Mouse (Mus musculus) T-helper 17 cell (primary cell): ENCODE results near the gene Igf1r.

Source experiments
- in situ Hi-C, 2 experiments: fragments of 300-600 bp; cut with MboI, MseI; formaldehyde crosslinking; loops; 1 replicate in 1 of 2; 2 replicates in 1 of 2; pipeline ENCODE4 v1.15.1; 2025; ENCODE audit warnings: high pct_unique_total_duplicates in 2 of 2

Gene Igf1r

GRCm38 (mm10) chr7:67955276-67955675 lies 2.6 kb downstream of the Igf1r start:
- in situ Hi-C loops = no loop called here

- in situ Hi-C loops = no loop called here
Observed at GRCm38 (mm10) chr7:67957376-67957775, 4.7 kb downstream of the Igf1r start.

GRCm38 (mm10) chr7:67958045-67958444 lies 5.4 kb downstream of the Igf1r start:
- in situ Hi-C loops = no loop called here

GRCm38 (mm10) chr7:67960701-67961100 lies 8.1 kb downstream of the Igf1r start:
- in situ Hi-C loops = loop anchor here in 1 of 2 experiments (10.0 kb wide), 1 partner anchor 286 kb away; no protein-coding TSS in a partner anchor

- in situ Hi-C loops = loop anchor here in 1 of 2 experiments (10.0 kb wide), 1 partner anchor 287 kb away; no protein-coding TSS in a partner anchor
Observed at GRCm38 (mm10) chr7:67961567-67962267, 9.1 kb downstream of the Igf1r start.

GRCm38 (mm10) chr7:67963691-67964090 lies 11.1 kb downstream of the Igf1r start:
- in situ Hi-C loops = loop anchor here in 1 of 2 experiments (10.0 kb wide), 1 partner anchor 289 kb away; no protein-coding TSS in a partner anchor

GRCm38 (mm10) chr7:67968394-67968793 lies 15.8 kb downstream of the Igf1r start:
- in situ Hi-C loops = loop anchor here in 1 of 2 experiments (5.0 to 10.0 kb wide), 2 partner anchors 164 to 294 kb away; no protein-coding TSS in a partner anchor

GRCm38 (mm10) chr7:67969076-67969475 lies 16.4 kb downstream of the Igf1r start:
- in situ Hi-C loops = loop anchor here in 1 of 2 experiments (5.0 to 10.0 kb wide), 2 partner anchors 163 to 294 kb away; no protein-coding TSS in a partner anchor

- in situ Hi-C loops = no loop called here
Observed at GRCm38 (mm10) chr7:67973180-67974014, 20.8 kb downstream of the Igf1r start.

- in situ Hi-C loops = no loop called here
Observed at GRCm38 (mm10) chr7:67981956-67982355, 29.3 kb downstream of the Igf1r start.

GRCm38 (mm10) chr7:67982809-67983208 lies 30.2 kb downstream of the Igf1r start:
- in situ Hi-C loops = no loop called here

- in situ Hi-C loops = no loop called here
Observed at GRCm38 (mm10) chr7:67983451-67983850, 30.8 kb downstream of the Igf1r start.

- in situ Hi-C loops = no loop called here
Observed at GRCm38 (mm10) chr7:67985003-67985416, 32.4 kb downstream of the Igf1r start.

- in situ Hi-C loops = no loop called here
Observed at GRCm38 (mm10) chr7:67985511-67985910, 32.9 kb downstream of the Igf1r start.

- in situ Hi-C loops = no loop called here
Observed at GRCm38 (mm10) chr7:67986277-67986676, 33.6 kb downstream of the Igf1r start.

GRCm38 (mm10) chr7:67986816-67987215 lies 34.2 kb downstream of the Igf1r start:
- in situ Hi-C loops = no loop called here

GRCm38 (mm10) chr7:67989376-67989775 lies 36.7 kb downstream of the Igf1r start:
- in situ Hi-C loops = no loop called here

- in situ Hi-C loops = no loop called here
Observed at GRCm38 (mm10) chr7:67993614-67994013, 41.0 kb downstream of the Igf1r start.

GRCm38 (mm10) chr7:67994346-67994858 lies 41.8 kb downstream of the Igf1r start:
- in situ Hi-C loops = no loop called here

- in situ Hi-C loops = no loop called here
Observed at GRCm38 (mm10) chr7:67995276-67995675, 42.6 kb downstream of the Igf1r start.

- in situ Hi-C loops = no loop called here
Observed at GRCm38 (mm10) chr7:67996202-67996960, 43.8 kb downstream of the Igf1r start.
